Mouse (Mus musculus): ENCODE results near the gene Gipc1. TPM values are rescaled to one million over a fixed set of nuclear protein-coding genes. Genes with fewer than 3 reads are reported as not detected.

Gene Gipc1
- polyA plus RNA-seq, 1 experiment from 2014 or later: 199 TPM

DNA sequence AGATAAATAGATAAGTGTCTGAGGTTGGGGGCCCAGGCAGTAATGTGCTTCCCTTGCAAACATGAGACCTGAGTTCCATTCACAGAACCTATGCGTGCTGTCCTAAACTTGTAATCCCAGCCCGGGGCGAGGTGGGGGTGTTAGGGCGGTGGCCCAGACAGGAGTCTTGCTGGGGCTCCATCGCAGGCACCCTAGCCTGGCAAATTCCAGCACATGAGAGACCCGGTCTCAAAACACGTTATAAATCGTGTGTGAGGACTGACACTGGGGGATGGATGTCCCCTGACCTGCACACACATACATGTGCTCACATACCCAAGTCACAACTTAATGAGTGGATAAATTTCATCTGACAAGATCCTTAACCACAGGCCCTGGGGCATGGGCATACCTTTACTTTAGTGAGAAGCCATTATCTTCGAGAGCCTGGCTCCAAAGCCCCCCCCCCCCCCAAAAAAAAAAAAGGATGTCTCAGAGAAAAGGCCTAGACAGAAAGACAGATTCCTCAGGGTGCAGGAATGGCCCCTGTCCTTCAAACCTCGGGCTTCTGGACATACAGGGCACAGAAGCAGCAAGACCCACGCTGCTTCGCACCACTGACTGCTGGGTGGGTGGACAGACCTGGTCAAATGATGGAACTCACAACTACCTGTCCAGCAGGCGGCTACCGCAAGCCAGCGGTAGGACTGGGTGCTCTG, 30.6 kb upstream of the Gipc1 start:
- Histone ChIP-seq H3K9me3 (no peaks in the 10 kb centered on the region), H3K4me1 (peaks cover 6% of the 10 kb centered on the region; the same call in 1 of the 2 replicates), H3K4me2 (peak overlapping the region; percentile 71), H3K27me3 (no peaks in the 10 kb centered on the region), H3K36me3 (no peaks in the 10 kb centered on the region), H3K4me3 (peak overlapping the region; percentile 36), H3K9ac (peak overlapping the region; percentile 42), H3K27ac (no peak overlapping the region)
- 53% methylated on average over 15 of the region's 15 CpGs for WGBS
- no peak for ATAC-seq (ENCODE audit: borderline replicate concordance, extremely low read depth, low FRiP score, low TSS enrichment)

DNA sequence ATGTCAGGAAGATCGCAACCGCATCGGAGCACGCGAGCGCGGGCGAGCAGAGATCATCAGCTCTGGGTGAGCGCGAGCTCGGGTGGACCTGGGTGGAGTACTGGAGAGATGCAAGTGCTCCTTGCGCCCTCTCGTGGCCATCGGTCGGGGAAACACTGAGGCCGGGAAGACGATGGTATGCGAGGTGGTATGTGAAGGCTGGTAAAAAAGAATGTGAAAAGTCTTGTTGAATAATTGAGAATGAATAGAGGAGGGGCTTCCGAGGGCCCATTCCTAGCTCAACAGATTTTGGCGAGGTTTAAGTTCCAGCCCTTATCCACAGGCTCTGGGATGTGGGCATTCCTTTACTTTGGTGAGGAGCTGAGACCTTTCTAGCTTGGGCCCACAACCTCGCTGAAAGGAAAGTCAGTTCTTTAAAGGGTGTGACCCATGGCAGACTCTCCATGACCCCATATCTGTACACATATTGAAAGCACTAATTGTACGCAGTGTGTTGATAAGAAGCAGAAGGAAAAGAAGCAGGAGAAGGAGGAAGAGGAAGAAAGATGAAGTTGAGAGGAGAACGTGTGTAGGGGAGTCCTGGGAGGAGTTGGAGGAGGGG, 30.0 kb upstream of the Gipc1 start:
- WGBS: 5% methylated on average over 23 of the region's 23 CpGs
- H3K4me3 ChIP-seq: peak overlapping the region; percentile 36
- no peaks in the 10 kb centered on the region for H3K9me3 ChIP-seq
- peaks cover 6% of the 10 kb centered on the region; the same call in 1 of the 2 replicates for H3K4me1 ChIP-seq
- no peak overlapping the region for H3K27ac ChIP-seq
- peak; percentile 87 for ATAC-seq (ENCODE audit: borderline replicate concordance, extremely low read depth, low FRiP score, low TSS enrichment)
- no peaks in the 10 kb centered on the region for H3K27me3 ChIP-seq
- peak overlapping the region; percentile 42 for H3K9ac ChIP-seq
- H3K36me3 ChIP-seq: no peaks in the 10 kb centered on the region
- peak overlapping the region; percentile 71 for H3K4me2 ChIP-seq

DNA sequence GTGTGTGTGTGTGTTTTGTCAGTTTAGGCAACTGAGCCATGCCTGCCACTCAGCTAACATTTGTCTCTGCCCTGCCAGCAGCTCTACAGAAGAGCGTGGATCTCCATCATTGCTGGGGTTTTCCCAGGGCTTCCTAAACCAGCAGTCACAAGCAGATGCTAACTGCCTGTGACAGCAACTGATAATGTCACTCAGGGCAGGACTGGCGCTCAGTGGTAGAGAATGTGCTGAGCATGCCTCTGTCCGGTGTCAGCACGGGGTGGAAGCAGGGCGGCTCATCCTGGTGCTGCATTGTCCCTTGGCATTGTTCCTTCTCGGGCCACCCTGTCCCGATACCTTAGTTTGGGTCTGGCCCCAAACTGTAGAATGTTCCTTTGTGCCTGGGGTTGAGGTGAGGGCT, 28.9 kb upstream of the Gipc1 start:
- Histone ChIP-seq H3K9ac (no peak overlapping the region), H3K4me1 (peaks cover 6% of the 10 kb centered on the region; the same call in 1 of the 2 replicates), H3K9me3 (no peaks in the 10 kb centered on the region), H3K4me2 (no peak overlapping the region), H3K27me3 (no peaks in the 10 kb centered on the region), H3K36me3 (no peaks in the 10 kb centered on the region), H3K4me3 (no peak overlapping the region), H3K27ac (no peak overlapping the region)
- whole genome bisulfite sequencing: 75% methylated on average over 7 of the region's 7 CpGs
- ATAC-seq (ENCODE audit: borderline replicate concordance, extremely low read depth, low FRiP score, low TSS enrichment): no peak

DNA sequence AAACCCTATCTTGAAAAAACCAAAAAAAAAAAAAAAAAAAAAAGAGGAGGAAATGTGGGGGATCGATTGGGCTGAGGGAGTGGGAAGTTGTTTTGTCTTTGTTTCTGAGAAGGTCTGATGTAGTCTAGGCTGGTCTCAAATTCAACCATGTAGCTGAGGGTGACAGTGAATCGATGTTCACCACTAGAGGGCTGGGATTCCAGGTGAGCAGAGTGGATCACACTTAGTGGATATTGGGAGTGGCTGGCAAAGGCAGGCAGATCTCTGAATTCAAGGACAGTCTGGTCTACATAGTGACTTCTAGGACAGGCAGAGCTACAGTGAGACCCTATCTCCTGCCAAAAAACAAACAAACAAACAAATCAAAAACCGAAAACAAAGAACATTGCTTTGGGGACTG, 27.7 kb upstream of the Gipc1 start:
- WGBS: 25% methylated on average over 3 of the region's 3 CpGs
- ATAC-seq (ENCODE audit: borderline replicate concordance, extremely low read depth, low FRiP score, low TSS enrichment): no peak
- H3K4me1 ChIP-seq: peaks cover 6% of the 10 kb centered on the region; the same call in 1 of the 2 replicates
- H3K27ac ChIP-seq: no peak overlapping the region
- no peak overlapping the region for H3K4me3 ChIP-seq
- no peaks in the 10 kb centered on the region for H3K36me3 ChIP-seq
- H3K9me3 ChIP-seq: no peaks in the 10 kb centered on the region
- H3K27me3 ChIP-seq: no peaks in the 10 kb centered on the region
- no peak overlapping the region for H3K9ac ChIP-seq
- no peak overlapping the region for H3K4me2 ChIP-seq

DNA sequence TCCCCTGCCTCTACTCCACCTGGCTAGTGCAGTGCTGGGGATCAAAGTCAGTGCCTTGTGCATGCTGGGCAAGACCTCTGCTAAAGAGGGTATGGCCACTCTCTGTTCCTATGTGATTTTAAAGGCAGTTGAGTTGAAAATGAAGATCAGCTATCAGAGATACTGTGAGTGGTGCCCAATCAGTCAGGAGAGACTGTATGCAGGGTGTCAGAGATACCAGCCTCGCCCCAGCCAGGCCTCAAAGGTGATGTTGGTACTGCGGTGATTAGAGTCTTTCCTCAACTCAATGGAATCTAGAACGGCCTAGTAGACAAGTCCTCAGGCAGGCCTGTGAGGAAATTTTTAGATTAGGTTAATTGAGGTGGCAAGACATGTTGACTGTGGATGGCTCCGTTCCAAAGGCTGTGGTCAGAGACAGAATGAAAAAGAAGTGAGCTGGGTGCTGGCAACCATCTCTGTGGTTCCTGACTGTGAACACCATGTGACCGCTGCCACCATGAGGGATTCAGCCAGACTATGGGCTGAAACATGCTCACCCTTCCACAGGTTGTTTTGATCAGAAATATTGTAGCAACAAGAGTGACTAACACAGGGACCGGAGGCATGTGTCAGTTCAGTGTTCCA, 26.7 kb upstream of the Gipc1 start:
- H3K36me3 ChIP-seq: no peaks in the 10 kb centered on the region
- H3K4me2 ChIP-seq: no peak overlapping the region
- H3K27me3 ChIP-seq: no peaks in the 10 kb centered on the region
- H3K27ac ChIP-seq: no peak overlapping the region
- H3K4me3 ChIP-seq: no peak overlapping the region
- H3K9me3 ChIP-seq: no peaks in the 10 kb centered on the region
- no peak for ATAC-seq (ENCODE audit: borderline replicate concordance, extremely low read depth, low FRiP score, low TSS enrichment)
- 88% methylated on average over 6 of the region's 6 CpGs for WGBS
- H3K4me1 ChIP-seq: peaks cover 6% of the 10 kb centered on the region; the same call in 1 of the 2 replicates
- no peak overlapping the region for H3K9ac ChIP-seq

DNA sequence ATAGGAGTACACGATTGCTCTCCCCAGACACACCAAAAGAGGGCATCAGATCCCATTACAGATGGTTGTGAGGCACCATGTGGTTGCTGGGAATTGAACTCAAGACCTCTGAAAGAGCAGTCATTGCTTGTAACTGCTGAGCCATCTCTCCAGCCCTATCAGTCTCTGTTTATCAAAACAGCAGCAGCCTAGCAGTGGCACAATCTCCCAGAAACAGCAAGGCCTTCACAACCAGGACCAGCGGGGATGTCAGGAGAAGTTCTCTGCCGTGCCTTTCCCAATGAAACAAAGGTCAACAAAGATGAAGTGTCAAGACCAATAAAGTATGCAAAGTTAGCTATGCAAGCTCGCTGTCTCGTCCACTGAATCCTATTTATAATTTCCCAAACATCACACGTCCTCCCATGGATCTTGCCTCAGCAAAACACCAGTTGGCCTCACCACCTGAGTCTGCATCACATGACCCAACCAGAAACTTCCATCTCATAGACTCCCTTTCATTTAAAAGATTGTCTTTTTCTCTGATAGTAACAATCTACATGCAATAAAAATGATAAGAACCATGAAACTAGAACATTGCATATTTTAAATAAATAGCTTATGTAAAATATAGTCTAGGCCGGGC, 20.3 kb upstream of the Gipc1 start:
- Histone ChIP-seq H3K9ac (no peak overlapping the region), H3K4me2 (no peak overlapping the region), H3K27me3 (no peaks in the 10 kb centered on the region), H3K4me1 (no peaks in the 10 kb centered on the region), H3K9me3 (no peaks in the 10 kb centered on the region), H3K4me3 (no peak overlapping the region), H3K27ac (no peak overlapping the region), H3K36me3 (no peaks in the 10 kb centered on the region)
- 61% methylated on average over 7 of the region's 7 CpGs for WGBS
- ATAC-seq (ENCODE audit: borderline replicate concordance, extremely low read depth, low FRiP score, low TSS enrichment): no peak

DNA sequence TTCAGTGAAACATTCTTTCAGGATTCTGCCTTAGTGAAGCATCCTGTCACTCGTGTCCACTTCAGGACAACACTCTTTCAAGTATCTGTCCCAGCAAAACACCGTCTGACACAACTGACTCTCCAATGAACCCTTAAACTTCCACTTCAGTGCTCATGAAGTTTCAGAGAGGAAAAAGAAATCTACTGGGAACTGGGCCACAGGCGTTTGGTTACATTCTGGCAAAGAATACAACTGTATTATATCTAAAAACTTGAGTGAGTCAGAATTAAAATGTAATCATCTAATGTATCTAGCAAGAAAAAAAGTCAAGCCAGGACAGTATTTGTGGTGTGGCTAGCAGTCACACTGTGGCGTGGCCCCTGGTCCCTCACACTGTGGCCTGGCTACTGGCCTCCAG, 13.6 kb upstream of the Gipc1 start:
- H3K9me3 ChIP-seq: no peaks in the 10 kb centered on the region
- H3K4me1 ChIP-seq: no peaks in the 10 kb centered on the region
- no peak overlapping the region for H3K4me3 ChIP-seq
- H3K9ac ChIP-seq: no peak overlapping the region
- H3K27me3 ChIP-seq: no peaks in the 10 kb centered on the region
- WGBS: 53% methylated on average over 4 of the region's 4 CpGs
- H3K27ac ChIP-seq: no peak overlapping the region
- H3K36me3 ChIP-seq: no peaks in the 10 kb centered on the region
- H3K4me2 ChIP-seq: no peak overlapping the region
- ATAC-seq (ENCODE audit: borderline replicate concordance, extremely low read depth, low FRiP score, low TSS enrichment): no peak

DNA sequence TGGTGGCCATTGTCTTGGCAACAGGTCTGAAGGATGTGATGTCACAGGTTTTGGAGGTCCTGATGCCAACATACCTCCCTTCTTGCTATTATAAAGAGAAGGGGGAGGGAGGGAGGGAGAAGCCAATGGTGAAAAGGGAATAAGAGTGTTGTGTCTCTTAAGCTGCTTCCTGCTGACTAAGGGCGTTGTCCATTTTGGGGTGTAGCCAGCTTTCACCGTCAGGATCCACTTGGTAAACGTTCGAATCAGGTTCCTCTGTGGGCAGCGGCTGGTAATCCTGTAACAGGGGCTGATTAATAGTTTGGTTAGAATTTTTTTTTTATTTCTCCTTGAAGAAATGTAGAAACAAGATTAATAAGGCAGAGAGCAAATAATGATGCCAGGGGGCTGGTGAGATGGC, 12.8 kb upstream of the Gipc1 start:
- ATAC-seq (ENCODE audit: borderline replicate concordance, extremely low read depth, low FRiP score, low TSS enrichment): no peak
- no peaks in the 10 kb centered on the region for H3K27me3 ChIP-seq
- no peaks in the 10 kb centered on the region for H3K4me1 ChIP-seq
- no peaks in the 10 kb centered on the region for H3K9me3 ChIP-seq
- no peaks in the 10 kb centered on the region for H3K36me3 ChIP-seq
- WGBS: 59% methylated on average over 5 of the region's 5 CpGs
- no peak overlapping the region for H3K9ac ChIP-seq
- H3K4me2 ChIP-seq: no peak overlapping the region
- no peak overlapping the region for H3K4me3 ChIP-seq
- H3K27ac ChIP-seq: no peak overlapping the region

DNA sequence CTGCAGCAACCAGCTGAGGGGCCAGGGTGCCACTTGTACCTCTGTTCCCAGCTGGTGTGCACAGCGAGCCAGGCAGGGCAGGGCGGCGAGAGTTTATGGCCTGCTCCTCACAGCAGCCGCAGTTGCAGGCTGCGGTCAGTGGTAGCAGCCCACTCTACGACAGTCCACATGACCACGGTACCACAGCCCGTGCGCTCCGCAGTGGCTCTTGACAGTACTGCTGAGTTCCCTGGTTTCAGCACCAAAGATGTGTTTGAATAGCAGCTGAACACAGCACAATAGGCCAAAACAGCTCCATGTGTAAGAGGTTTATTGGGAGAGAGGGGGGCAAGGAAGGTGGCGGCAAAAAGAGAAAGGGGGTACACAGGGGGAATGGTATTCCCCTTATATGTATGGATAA, 5.0 kb upstream of the Gipc1 start:
- no peak for ATAC-seq (ENCODE audit: borderline replicate concordance, extremely low read depth, low FRiP score, low TSS enrichment)
- H3K4me2 ChIP-seq: no peak overlapping the region
- H3K4me3 ChIP-seq: no peak overlapping the region
- peaks cover 4% of the 10 kb centered on the region; the same call in 1 of the 2 replicates for H3K4me1 ChIP-seq
- no peaks in the 10 kb centered on the region for H3K9me3 ChIP-seq
- 95% methylated on average over 11 of the region's 11 CpGs for WGBS
- H3K27ac ChIP-seq: no peak overlapping the region
- H3K9ac ChIP-seq: no peak overlapping the region
- no peaks in the 10 kb centered on the region for H3K36me3 ChIP-seq
- H3K27me3 ChIP-seq: no peaks in the 10 kb centered on the region

DNA sequence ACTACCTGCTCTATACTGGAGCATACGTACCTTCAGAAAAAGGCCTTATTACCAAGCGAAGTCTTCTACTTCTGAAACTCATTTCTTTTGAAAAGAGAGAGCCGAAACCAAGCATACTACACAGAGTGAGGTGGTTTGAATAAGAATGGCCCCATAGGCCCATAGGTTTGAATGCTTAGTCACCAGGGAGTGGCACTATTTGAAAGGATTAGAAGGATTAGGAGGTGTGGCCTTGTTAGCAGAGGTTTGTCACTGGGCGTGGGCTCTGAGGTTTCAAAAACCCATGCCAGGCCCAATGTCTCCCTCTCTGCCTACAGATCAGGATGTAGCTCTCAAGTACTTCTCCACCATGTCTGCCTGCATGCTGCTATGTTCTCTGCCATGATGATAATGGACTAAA, 4.4 kb upstream of the Gipc1 start:
- Histone ChIP-seq H3K9ac (no peak overlapping the region), H3K4me2 (no peak overlapping the region), H3K27me3 (no peaks in the 10 kb centered on the region), H3K9me3 (no peaks in the 10 kb centered on the region), H3K27ac (no peak overlapping the region), H3K4me3 (no peak overlapping the region), H3K4me1 (peaks cover 4% of the 10 kb centered on the region; the same call in 1 of the 2 replicates), H3K36me3 (no peaks in the 10 kb centered on the region)
- no peak for ATAC-seq (ENCODE audit: borderline replicate concordance, extremely low read depth, low FRiP score, low TSS enrichment)
- WGBS: 93% methylated on average over 4 of the region's 4 CpGs

DNA sequence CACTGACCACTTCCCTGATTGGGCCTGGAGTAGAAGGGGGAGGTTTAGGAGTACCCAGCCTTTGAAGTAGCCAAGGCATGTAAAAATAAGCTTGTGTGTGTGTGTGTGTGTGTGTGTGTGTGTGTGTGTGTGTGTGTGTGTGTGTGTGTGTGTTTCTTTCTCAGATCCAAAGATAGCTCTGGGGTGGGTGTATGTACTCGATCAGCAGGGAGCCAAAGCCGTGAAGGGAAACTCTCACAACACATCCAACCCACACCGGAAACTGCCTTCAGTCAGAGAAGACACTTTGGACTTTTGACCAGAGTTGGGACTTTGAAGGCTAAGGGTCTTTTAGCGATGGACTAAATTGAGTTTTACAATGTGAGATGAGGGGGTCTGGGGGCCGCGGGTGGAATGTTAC, 2.8 kb upstream of the Gipc1 start:
- peaks cover 17% of the 10 kb centered on the region for H3K4me1 ChIP-seq
- H3K27ac ChIP-seq: no peak overlapping the region
- no peak overlapping the region for H3K4me2 ChIP-seq
- no peak overlapping the region for H3K9ac ChIP-seq
- ATAC-seq (ENCODE audit: borderline replicate concordance, extremely low read depth, low FRiP score, low TSS enrichment): no peak
- no peaks in the 10 kb centered on the region for H3K36me3 ChIP-seq
- no peaks in the 10 kb centered on the region for H3K9me3 ChIP-seq
- 88% methylated on average over 6 of the region's 6 CpGs for WGBS
- no peaks in the 10 kb centered on the region for H3K27me3 ChIP-seq
- no peak overlapping the region for H3K4me3 ChIP-seq
